Mouse (Mus musculus): ENCODE measurements around the gene Got2.

Got2 gene

GRCm38 (mm10) chr8:95817597-95817996, 70.8 kb downstream of the Got2 start:
- DNase-seq, result no peak

GRCm38 (mm10) chr8:95816044-95816708, 72.2 kb downstream of the Got2 start:
- no peak for DNase-seq

All from thymus, postnatal 14 days (tissue).